Mouse (Mus musculus) lung, embryonic 14.5 days (tissue): Measurements from ENCODE around the gene Zfp786. TPM values are rescaled to one million over a fixed set of nuclear protein-coding genes. Genes with fewer than 3 reads are reported as not detected.
"Not testable (repeated sequence)": the region's sequence is repeated elsewhere in the genome, so short reads cannot be mapped to it uniquely, and the experiment has no call there.

ENCODE experiments used
- ATAC-seq: fragments of 200-750 bp; cut with Nextera tagmentation; 2 replicates; pipeline ENCODE4 v1.8.0; 2017; ENCODE audit warnings: mild to moderate bottlenecking, moderate TSS enrichment, moderate library complexity; ENCODE audit not compliant: insufficient read depth
- DNase-seq: peaks from one replicate; pipeline ENCODE4 v3.0.0-alpha.2; 2015
- H3K27ac ChIP-seq: fragments of 300-500 bp; sonication (generic); 2 replicates; pipeline ENCODE4 v1.5.1; 2014; ENCODE audit warnings: low read depth, mild to moderate bottlenecking, moderate library complexity
- H3K27me3 ChIP-seq: fragments of 300-500 bp; sonication (generic); 2 replicates; pipeline ENCODE4 v1.6.1; 2014; ENCODE audit warnings: low read length, control low read depth; ENCODE audit not compliant: insufficient read depth
- H3K36me3 ChIP-seq: fragments of 300-500 bp; sonication (generic); 2 replicates; pipeline ENCODE4 v1.6.1; 2014; ENCODE audit warnings: control low read depth; ENCODE audit not compliant: insufficient read depth
- H3K4me1 ChIP-seq: fragments of 300-500 bp; sonication (generic); 2 replicates; pipeline ENCODE4 v1.6.1; 2014; ENCODE audit warnings: antibody characterized with exemption, control low read depth; ENCODE audit not compliant: insufficient read depth
- H3K4me2 ChIP-seq: fragments of 300-500 bp; sonication (generic); 2 replicates; pipeline ENCODE4 v1.6.1; 2014; ENCODE audit warnings: mild to moderate bottlenecking
- H3K4me3 ChIP-seq: fragments of 300-500 bp; sonication (generic); 2 replicates; pipeline ENCODE4 v1.5.1; 2014; ENCODE audit warnings: low read depth, low read length
- H3K9ac ChIP-seq: fragments of 300-500 bp; sonication (generic); 2 replicates; pipeline ENCODE4 v1.6.1; 2014
- H3K9me3 ChIP-seq: fragments of 300-500 bp; sonication (generic); 2 replicates; pipeline ENCODE4 v1.6.1; 2016; ENCODE audit warnings: low read depth, low read length, control low read depth
- CTCF ChIP-seq: IDR thresholded peaks from 2 replicates; pipeline ENCODE4 v1.5.1; 2016; ENCODE audit warnings: antibody characterized with exemption, low read depth
- WGBS: fragments of 180-500 bp; shearing (Covaris S2); extraction: QIAGEN DNeasy Blood & Tissue Kit; methylation state at CpG from one replicate; pipeline ENCODE4 v1.1.7; 2014; 5-methylcytosine and 5-hydroxymethylcytosine counted together
- polyA plus RNA-seq: library from polyadenylated mRNA; unstranded; fragments of >200 nt; fragmentation: Nextera tagmentation; extraction: Ambion mirVana; gene quantifications from 2 replicates; pipeline ENCODE4 v1.2.1, GENCODE M21; 2014

The Zfp786 gene
- polyA plus RNA-seq, 1 experiment from 2014 or later, result 4.3 TPM

DNA sequence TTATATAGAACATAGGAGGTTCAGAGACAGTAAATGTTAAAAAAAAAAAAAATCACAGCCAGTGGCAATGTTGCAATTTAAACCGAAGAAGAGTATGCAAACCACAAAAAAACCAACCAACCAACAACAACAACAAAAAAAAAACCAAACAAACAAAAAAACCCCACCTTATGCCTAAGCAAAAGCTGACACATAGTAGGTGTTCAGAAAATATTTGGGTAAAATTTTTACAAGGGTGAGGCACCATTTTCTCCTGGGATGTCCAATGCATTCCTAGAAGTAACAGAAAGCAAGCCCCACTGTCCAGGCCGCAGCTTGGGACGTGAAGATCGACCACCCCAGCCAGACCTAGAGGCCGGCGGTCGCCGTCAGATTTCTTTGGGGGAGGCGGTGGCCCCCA lies 46.4 kb upstream of the Zfp786 start, which contains the start of gene Zfp282:
TSS of gene Zfp282 (plus strand) at position 147 of the 400 bp plus-strand sequence.
- no peak for DNase-seq
- ATAC-seq, result no peak
- peak within 1 kb of the TSS; percentile 97 for H3K27ac ChIP-seq

DNA sequence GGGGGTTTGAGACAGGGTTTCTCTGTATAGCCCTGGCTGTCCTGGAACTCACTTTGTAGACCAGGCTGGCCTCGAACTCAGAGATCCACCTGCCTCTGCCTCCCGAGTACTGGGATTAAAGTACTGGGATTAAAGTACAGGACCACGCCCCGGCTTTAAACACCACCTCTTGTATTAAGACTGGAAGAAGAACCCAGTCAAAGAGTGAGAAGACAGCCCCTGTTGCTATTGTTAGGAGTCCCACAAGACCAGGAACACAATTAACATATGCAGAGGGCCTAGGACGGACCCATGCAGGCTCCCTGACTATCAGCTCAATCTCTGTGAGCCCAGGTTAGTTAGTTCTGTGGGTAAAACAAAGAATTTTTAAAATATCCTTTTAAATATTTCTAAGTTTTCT lies 41.6 kb upstream of the Zfp786 start:
- Histone ChIP-seq H3K27me3 (no peaks in the 10 kb centered on the region), H3K4me2 (no peak overlapping the region), H3K9ac (no peak overlapping the region), H3K36me3 (peaks cover 9% of the 10 kb centered on the region; the same call in 1 of the 2 replicates), H3K9me3 (no peaks in the 10 kb centered on the region), H3K27ac (no peak overlapping the region), H3K4me3 (no peak overlapping the region), H3K4me1 (no peaks in the 10 kb centered on the region)
- no peak for DNase-seq
- 83% methylated on average over 5 of the region's 5 CpGs for WGBS
- no peak for TF ChIP-seq CTCF
- no peak for ATAC-seq

More for the DNA sequence above, 46.4 kb upstream of the Zfp786 start, which contains the start of gene Zfp282:
- Histone ChIP-seq H3K9ac (peak within 1 kb of the TSS; percentile 88), H3K27me3 (no peaks in the 10 kb centered on the region), H3K36me3 (peaks cover 26% of the 10 kb centered on the region), H3K4me3 (peak within 1 kb of the TSS; percentile 87), H3K9me3 (no peaks in the 10 kb centered on the region), H3K4me1 (peaks cover 8% of the 10 kb centered on the region; the same call in 1 of the 2 replicates), H3K4me2 (peak within 1 kb of the TSS; percentile 95)
- 5% methylated on average over 9 of the region's 9 CpGs for WGBS
- no peak for TF ChIP-seq CTCF

DNA sequence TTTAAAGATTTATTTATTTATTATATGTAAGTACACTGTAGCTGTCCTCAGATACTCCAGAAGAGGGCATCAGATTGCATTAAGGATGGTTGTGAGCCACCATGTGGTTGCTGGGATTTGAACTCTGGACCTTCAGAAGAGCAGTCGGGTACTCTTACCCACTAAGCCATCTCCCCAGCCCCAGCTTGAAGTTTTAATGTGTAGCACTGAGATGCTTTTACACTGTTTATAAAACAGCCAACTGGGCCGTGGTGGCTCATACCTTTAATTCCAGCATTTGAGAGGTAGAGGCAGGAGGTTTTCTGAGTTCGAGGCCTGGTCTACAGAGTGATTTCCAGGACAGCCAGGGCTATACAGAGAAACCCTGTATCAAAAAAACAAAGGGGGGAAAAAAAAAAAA lies 27.1 kb upstream of the Zfp786 start:
- not testable (repeated sequence) for ATAC-seq, H3K27ac ChIP-seq, H3K4me1 ChIP-seq, H3K27me3 ChIP-seq, H3K9me3 ChIP-seq, H3K4me2 ChIP-seq, H3K4me3 ChIP-seq, DNase-seq, H3K9ac ChIP-seq
- WGBS, result 81% methylated on average over 3 of the region's 3 CpGs
- H3K36me3 ChIP-seq, result peaks cover 26% of the 10 kb centered on the region

DNA sequence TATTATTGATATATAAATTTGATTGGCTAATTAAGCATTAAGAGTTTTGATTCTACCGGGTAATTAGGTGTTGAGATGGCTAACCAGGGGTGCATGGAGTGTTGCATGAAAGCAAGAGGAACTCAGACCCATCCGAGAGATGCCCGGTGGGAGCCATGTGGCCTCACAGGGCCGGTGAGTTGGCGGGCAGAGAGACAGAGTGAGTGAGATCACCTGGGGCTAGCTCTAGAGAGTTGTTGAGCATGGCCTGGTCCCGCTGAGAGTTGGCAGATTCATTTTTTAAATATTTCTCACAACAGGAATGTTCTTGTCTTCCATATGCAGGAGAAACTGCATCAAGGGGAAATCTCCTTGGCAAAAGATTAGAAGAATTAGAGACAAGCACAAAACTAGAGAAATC lies 26.6 kb upstream of the Zfp786 start:
- no peak for TF ChIP-seq CTCF
- no peaks in the 10 kb centered on the region for H3K27me3 ChIP-seq
- WGBS, result 93% methylated on average over 6 of the region's 6 CpGs
- H3K4me1 ChIP-seq, result no peaks in the 10 kb centered on the region
- no peak overlapping the region for H3K4me3 ChIP-seq
- no peak for DNase-seq
- H3K27ac ChIP-seq, result no peak overlapping the region
- no peak overlapping the region for H3K4me2 ChIP-seq
- no peak for ATAC-seq
- no peaks in the 10 kb centered on the region for H3K9me3 ChIP-seq
- peaks cover 26% of the 10 kb centered on the region for H3K36me3 ChIP-seq
- no peak overlapping the region for H3K9ac ChIP-seq

DNA sequence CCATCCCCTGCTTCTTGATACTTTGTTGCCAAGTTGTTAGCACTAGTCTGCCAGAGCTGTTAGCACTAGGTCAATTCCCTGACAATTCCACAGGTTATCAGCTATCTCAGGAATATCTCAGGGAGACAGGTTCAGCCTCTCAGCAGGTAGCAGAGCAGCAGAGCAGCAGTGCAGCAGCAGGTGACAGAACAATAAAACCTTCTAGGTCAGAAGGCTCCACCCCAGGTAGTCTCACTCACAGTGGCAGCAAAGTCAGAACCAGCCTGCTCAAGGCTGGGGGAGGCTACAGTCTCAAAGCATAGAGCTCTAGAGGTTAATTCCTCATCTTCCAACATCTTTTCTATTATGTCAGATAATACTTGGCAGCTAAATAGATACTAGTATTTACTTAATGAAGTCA lies 15.1 kb upstream of the Zfp786 start:
- no peaks in the 10 kb centered on the region for H3K27me3 ChIP-seq
- H3K27ac ChIP-seq, result no peak overlapping the region
- H3K36me3 ChIP-seq, result no peaks in the 10 kb centered on the region; the same call in 1 of the 2 replicates
- H3K4me3 ChIP-seq, result no peak overlapping the region
- ATAC-seq (no peak), DNase-seq (no peak)
- H3K9me3 ChIP-seq, result no peaks in the 10 kb centered on the region
- no peak overlapping the region for H3K4me2 ChIP-seq
- no peak overlapping the region for H3K9ac ChIP-seq
- TF ChIP-seq CTCF, result no peak
- no peaks in the 10 kb centered on the region for H3K4me1 ChIP-seq

DNA sequence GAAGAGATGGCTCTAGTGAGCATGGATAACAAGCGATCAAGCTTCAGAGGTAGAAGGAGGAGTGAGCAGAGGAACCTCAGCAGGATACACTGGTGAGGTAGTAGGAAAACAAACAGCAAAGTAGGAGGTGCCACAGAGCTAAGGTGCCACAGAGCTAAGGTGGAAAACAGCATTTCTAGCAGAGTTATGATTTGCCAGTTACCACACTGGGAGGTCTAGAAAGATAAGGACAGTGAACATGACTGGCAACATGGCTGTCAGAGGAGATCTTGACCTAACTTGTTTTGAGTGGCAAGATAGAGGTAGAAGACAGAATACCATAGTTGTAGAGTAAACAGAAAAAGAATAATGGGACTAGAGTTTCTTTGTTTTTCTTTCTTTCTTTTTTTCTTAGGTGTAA lies 11.7 kb upstream of the Zfp786 start:
- 79% methylated on average over 1 of the region's 1 CpGs for WGBS
- no peak overlapping the region for H3K4me3 ChIP-seq
- H3K9ac ChIP-seq, result no peak overlapping the region
- no peak overlapping the region for H3K27ac ChIP-seq
- no peak for DNase-seq
- peaks cover 5% of the 10 kb centered on the region; the same call in 1 of the 2 replicates for H3K36me3 ChIP-seq
- H3K27me3 ChIP-seq, result no peaks in the 10 kb centered on the region
- H3K4me1 ChIP-seq, result no peaks in the 10 kb centered on the region; the same call in 1 of the 2 replicates
- TF ChIP-seq CTCF, result no peak
- ATAC-seq, result no peak
- H3K4me2 ChIP-seq, result no peak overlapping the region
- no peaks in the 10 kb centered on the region for H3K9me3 ChIP-seq

DNA sequence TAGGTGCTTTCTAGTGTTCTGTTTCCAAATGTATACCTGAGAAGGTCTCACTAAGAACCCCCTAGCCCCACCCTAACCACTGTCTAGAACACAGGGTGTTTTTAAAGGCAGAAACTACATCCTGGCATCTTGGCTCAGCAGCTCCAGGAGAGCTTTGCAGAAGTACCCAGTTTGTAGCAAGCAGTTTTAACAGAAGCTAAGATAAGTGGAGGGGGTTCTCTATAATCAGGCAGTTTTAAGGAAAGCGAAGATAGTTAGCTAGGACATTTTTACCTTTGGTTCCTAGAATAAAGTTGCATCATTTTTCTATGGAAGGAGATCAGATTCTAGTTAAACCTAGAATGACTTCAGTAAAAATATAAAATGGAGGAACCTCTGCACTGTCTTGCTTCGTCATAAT lies 11.2 kb upstream of the Zfp786 start:
- Histone ChIP-seq H3K9ac (no peak overlapping the region), H3K4me3 (no peak overlapping the region), H3K4me2 (no peak overlapping the region), H3K36me3 (peaks cover 5% of the 10 kb centered on the region; the same call in 1 of the 2 replicates), H3K4me1 (no peaks in the 10 kb centered on the region; the same call in 1 of the 2 replicates), H3K27me3 (no peaks in the 10 kb centered on the region), H3K27ac (no peak overlapping the region), H3K9me3 (no peaks in the 10 kb centered on the region)
- no peak for TF ChIP-seq CTCF
- no peak for ATAC-seq
- 89% methylated on average over 2 of the region's 2 CpGs for WGBS
- DNase-seq, result no peak

DNA sequence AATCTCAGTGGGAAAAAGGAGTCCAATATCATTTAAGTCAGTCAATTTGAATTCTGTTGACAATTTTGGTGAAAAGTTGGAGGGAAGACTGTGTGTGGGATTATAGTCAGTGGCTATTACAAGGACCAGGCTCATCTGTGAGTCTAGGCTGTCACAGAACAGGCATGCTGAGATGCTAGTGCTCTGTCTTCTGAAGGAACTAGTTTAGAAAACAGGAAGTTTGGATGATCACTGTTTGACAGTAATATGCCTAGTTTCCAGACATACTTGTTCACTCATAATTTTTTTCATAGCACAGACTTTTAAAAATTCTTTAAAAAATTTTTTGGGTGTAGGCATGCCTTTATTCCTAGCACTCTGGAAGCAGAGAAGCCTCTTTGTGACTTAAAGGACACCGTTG lies 10.4 kb upstream of the Zfp786 start:
- Histone ChIP-seq H3K9me3 (no peaks in the 10 kb centered on the region), H3K27me3 (no peaks in the 10 kb centered on the region), H3K9ac (no peak overlapping the region), H3K4me3 (no peak overlapping the region), H3K36me3 (peaks cover 5% of the 10 kb centered on the region; the same call in 1 of the 2 replicates), H3K4me2 (no peak overlapping the region), H3K27ac (no peak overlapping the region), H3K4me1 (no peaks in the 10 kb centered on the region; the same call in 1 of the 2 replicates)
- no peak for DNase-seq
- no peak for TF ChIP-seq CTCF
- WGBS, result 100% methylated on average over 1 of the region's 1 CpGs
- no peak for ATAC-seq
